ENCODE assay signal across 8 mouse cellular contexts in the genomic region with DNA sequence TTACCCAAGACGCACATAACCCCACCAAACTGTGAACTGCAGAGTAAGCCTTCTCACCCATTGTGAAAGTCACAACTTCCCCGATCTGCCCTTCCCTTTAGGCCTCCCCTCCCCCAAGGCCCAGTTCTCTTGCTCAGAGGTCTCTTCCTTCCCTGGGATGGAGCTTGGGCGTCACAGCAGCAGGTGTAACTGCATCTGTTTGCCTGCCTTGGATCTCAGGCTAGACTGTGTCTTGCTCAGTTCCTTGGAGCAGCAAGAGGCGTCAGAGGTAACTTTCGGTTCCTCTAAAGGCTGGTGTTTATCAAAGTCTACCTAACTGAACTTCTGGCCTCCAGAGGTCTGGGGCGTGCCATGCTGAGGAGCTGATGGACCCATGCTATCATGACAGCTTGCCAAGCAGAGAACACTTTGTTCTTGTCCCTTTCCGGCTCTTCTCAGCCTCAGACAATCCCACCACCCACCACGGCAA. TPM values are rescaled to one million over a fixed set of nuclear protein-coding genes. Genes with fewer than 3 reads are reported as not detected.
A peak's percentile ranks its signal among the peaks of the same experiment; 100 is the strongest.
DNase-seq lines count a peak whose midpoint lies in the region; ATAC-seq and TF ChIP-seq lines count a peak whose summit lies in the region.

No protein-coding gene starts in this region.

- no peaks in the 10 kb centered on the region for H3K27me3 ChIP-seq in kidney, postnatal 0 days (ENCODE audit: insufficient read depth, low read length)
- H3K27me3 ChIP-seq in forebrain, embryonic 15.5 days = no peaks in the 10 kb centered on the region

- H3K9me3 ChIP-seq in kidney, postnatal 0 days (replicated peaks; ENCODE audit: low read length) = no peaks in the 10 kb centered on the region
- H3K9me3 ChIP-seq in forebrain, embryonic 15.5 days = no peaks in the 10 kb centered on the region

- no peaks in the 10 kb centered on the region for H3K4me1 ChIP-seq in kidney, postnatal 0 days (replicated peaks; ENCODE audit: insufficient read depth, low read length)
- H3K4me1 ChIP-seq in forebrain, embryonic 15.5 days = no peaks in the 10 kb centered on the region

- no peak for ATAC-seq in kidney, postnatal 0 days (replicated peaks; ENCODE audit: low FRiP score, low read depth)
- no peak for ATAC-seq in forebrain, embryonic 15.5 days (replicated peaks)

- intact Hi-C loops in gastrocnemius, postnatal 14 days (cut with DNase I; ENCODE audit: low total_unique reads) = no loop called here

- 65% methylated on average over 8 of the region's 8 CpGs for WGBS in kidney, postnatal 0 days
- 2% methylated on average over 6 of the region's 8 CpGs for WGBS in macrophage (ENCODE audit: missing documents)
- 76% methylated on average over 8 of the region's 8 CpGs for WGBS in forebrain, embryonic 15.5 days

- peaks cover 97% of the 10 kb centered on the region for H3K79me2 ChIP-seq in macrophage (ENCODE audit: inconsistent target)

- DNase-seq in gastrocnemius, postnatal 14 days = peak; percentile 16
- DNase-seq in gastrocnemius, postnatal 4 days (ENCODE audit: low spot score in 2 of 2) = no peak
- peak; percentile 33 for DNase-seq in brain, adult 2 months (ENCODE audit: low read depth, low spot score)
- DNase-seq in kidney, postnatal 0 days (ENCODE audit: low spot score) = peak; percentile 24
- DNase-seq in thymus, postnatal 36 days = peak; percentile 22 to 54
- no peak for DNase-seq in retina, postnatal 1 day

- H3K9ac ChIP-seq in kidney, postnatal 0 days (ENCODE audit: low read depth, low read length) = no peak overlapping the region
- H3K9ac ChIP-seq in forebrain, embryonic 15.5 days (replicated peaks) = no peak overlapping the region

- no peak for TF ChIP-seq CTCF in kidney, postnatal 0 days (IDR thresholded peaks at IDR 0.05; ENCODE audit: low read depth)

- no peaks in the 10 kb centered on the region for H3K36me3 ChIP-seq in kidney, postnatal 0 days (ENCODE audit: insufficient read depth, low read length)
- no peaks in the 10 kb centered on the region for H3K36me3 ChIP-seq in macrophage (ENCODE audit: inconsistent target)
- no peaks in the 10 kb centered on the region for H3K36me3 ChIP-seq in forebrain, embryonic 15.5 days

- peak overlapping the region; percentile 27; the same call in 1 of the 2 replicates for H3K27ac ChIP-seq in kidney, postnatal 0 days
- H3K27ac ChIP-seq in macrophage = peak overlapping the region; percentile 73
- H3K27ac ChIP-seq in forebrain, embryonic 15.5 days (replicated peaks) = no peak overlapping the region

- H3K4me3 ChIP-seq in kidney, postnatal 0 days (replicated peaks; ENCODE audit: low read depth, low read length) = no peak overlapping the region
- no peak overlapping the region for H3K4me3 ChIP-seq in macrophage (ENCODE audit: inconsistent target)
- H3K4me3 ChIP-seq in forebrain, embryonic 15.5 days = no peak overlapping the region

- no peak overlapping the region for H3K4me2 ChIP-seq in kidney, postnatal 0 days (ENCODE audit: low read length)
- no peak overlapping the region for H3K4me2 ChIP-seq in forebrain, embryonic 15.5 days (replicated peaks)

RNA-seq across cellular contexts. Expression of gene Inpp5d, which starts 30.5 kb away (rescaled TPM):
- 1 to 10 TPM; 3.9 to 7.3 TPM for total RNA-seq in gastrocnemius, postnatal 14 days (2021)
- 10 to 100 TPM; 13.3 to 19.3 TPM for total RNA-seq in gastrocnemius, postnatal 4 days (2021)
- 4.0 and 6.6 TPM in 2 replicates for polyA plus RNA-seq in kidney, postnatal 0 days (2015; fragmentation: Nextera tagmentation; extraction: Ambion mirVana)
- total RNA-seq in macrophage (2018; cell fraction: chromatin; rRNA removed) = 100 to 1,000 TPM in 23 of 26 experiments, 10 to 100 TPM in 3; 27.7 to 953 (median 662) TPM
- total RNA-seq in macrophage (2018; cell fraction: cytosol; rRNA removed) = 100 to 1,000 TPM in 25 of 26 experiments, 10 to 100 TPM in 1; 98.1 to 214 (median 175) TPM
- total RNA-seq in macrophage (2018; cell fraction: nucleus; rRNA removed) = 100 to 1,000 TPM in 22 of 26 experiments, 10 to 100 TPM in 4; 36.2 to 581 (median 315) TPM
- polyA plus RNA-seq in macrophage (2018) = 176 to 213 TPM (median 185 TPM) in 3 replicates
- 3.9 and 5.1 TPM in 2 replicates for polyA plus RNA-seq in forebrain, embryonic 15.5 days (2015; fragmentation: Nextera tagmentation; extraction: Ambion mirVana)

Comparison
In these comparisons a context has a peak if more than half of its experiments do, and no peak if none do; other contexts are left out.
1. DNase-seq: peak in gastrocnemius, postnatal 14 days (single experiment), brain, adult 2 months (single experiment), kidney, postnatal 0 days (single experiment) and thymus, postnatal 36 days (2 of 2); none in gastrocnemius, postnatal 4 days (0 of 2) and retina, postnatal 1 day (single experiment).
2. RNA of gene Inpp5d, which starts 30.5 kb away (polyA plus RNA-seq): 176 to 213 TPM in macrophage; 4.0 to 6.6 TPM in kidney, postnatal 0 days and 3.9 to 5.1 TPM in forebrain, embryonic 15.5 days; every median in the first group is over 10 times any median in the second.